Mouse (Mus musculus) intestine, embryonic 15.5 days (tissue): ENCODE results near the gene Bbs12. TPM values are rescaled to one million over a fixed set of nuclear protein-coding genes. Genes with fewer than 3 reads are reported as not detected.
A peak's percentile ranks its signal among the peaks of the same experiment; 100 is the strongest.

ENCODE experiments used
- ATAC-seq: fragments of 200-750 bp; cut with Nextera tagmentation; 2 replicates; pipeline ENCODE4 v1.8.0; 2017; ENCODE audit warnings: moderate TSS enrichment, moderate library complexity
- H3K27ac ChIP-seq: fragments of 300-500 bp; sonication (generic); 2 replicates; pipeline ENCODE4 v1.5.1; 2015; ENCODE audit warnings: mild to moderate bottlenecking, inconsistent platforms
- H3K27me3 ChIP-seq: fragments of 300-500 bp; sonication (generic); replicated peaks from 2 replicates; pipeline ENCODE4 v1.6.1; 2015; ENCODE audit warnings: inconsistent platforms
- H3K36me3 ChIP-seq: fragments of 300-500 bp; sonication (generic); 2 replicates; pipeline ENCODE4 v1.6.1; 2015; ENCODE audit warnings: inconsistent platforms
- H3K4me1 ChIP-seq: fragments of 300-500 bp; sonication (generic); replicated peaks from 2 replicates; pipeline ENCODE4 v1.6.1; 2015; ENCODE audit warnings: inconsistent platforms
- H3K4me2 ChIP-seq: fragments of 300-500 bp; sonication (generic); replicated peaks from 2 replicates; pipeline ENCODE4 v1.6.1; 2015; ENCODE audit warnings: mild to moderate bottlenecking, inconsistent platforms
- H3K4me3 ChIP-seq: fragments of 300-500 bp; sonication (generic); replicated peaks from 2 replicates; pipeline ENCODE4 v1.5.1; 2015; ENCODE audit warnings: inconsistent platforms
- H3K9ac ChIP-seq: fragments of 300-500 bp; sonication (generic); 2 replicates; pipeline ENCODE4 v1.6.1; 2015; ENCODE audit warnings: inconsistent platforms
- H3K9me3 ChIP-seq: fragments of 300-500 bp; sonication (generic); 2 replicates; pipeline ENCODE4 v1.6.1; 2016; ENCODE audit warnings: inconsistent platforms
- WGBS: fragments of 180-500 bp; shearing (Covaris S2); methylation state at CpG from one replicate; pipeline ENCODE4 v1.1.7; 2015; 5-methylcytosine and 5-hydroxymethylcytosine counted together
- polyA plus RNA-seq: library from polyadenylated mRNA; unstranded; fragments of >200 nt; fragmentation: Nextera tagmentation; extraction: Ambion mirVana; gene quantifications from 2 replicates; pipeline ENCODE4 v1.2.1, GENCODE M21; 2015

Gene Bbs12
- polyA plus RNA-seq, 1 experiment from 2014 or later: 5.3 TPM

DNA sequence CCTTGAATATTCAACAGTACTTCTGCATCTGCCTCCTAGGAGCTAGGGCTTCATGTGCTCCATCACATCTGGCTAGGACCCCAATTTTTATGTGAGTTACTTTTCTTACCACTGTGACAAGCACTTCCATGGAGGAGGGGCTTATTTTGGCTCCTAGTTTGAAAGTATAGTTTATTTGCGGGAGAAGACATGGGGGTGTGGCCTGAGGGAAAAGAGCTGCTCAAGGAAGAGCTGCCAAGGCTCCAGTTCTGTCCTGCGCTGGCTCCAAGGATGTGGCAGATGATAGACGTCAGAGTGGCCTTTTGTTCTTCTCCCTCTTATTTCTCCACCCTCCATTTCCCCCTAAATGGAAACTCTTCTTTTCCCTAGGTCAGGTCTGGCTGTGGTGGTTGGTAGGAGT, 53.6 kb downstream of the Bbs12 start:
- Histone ChIP-seq H3K9ac (no peak overlapping the region), H3K36me3 (no peaks in the 10 kb centered on the region), H3K4me2 (no peak overlapping the region), H3K9me3 (no peaks in the 10 kb centered on the region), H3K4me3 (no peak overlapping the region), H3K27me3 (no peaks in the 10 kb centered on the region), H3K4me1 (peaks cover 6% of the 10 kb centered on the region; the same call in 1 of the 2 replicates), H3K27ac (no peak overlapping the region)
- 35% methylated on average over 3 of the region's 3 CpGs for WGBS
- 0 out of 2 replicates have a peak, but pooled peaks have one; percentile 24 for ATAC-seq

DNA sequence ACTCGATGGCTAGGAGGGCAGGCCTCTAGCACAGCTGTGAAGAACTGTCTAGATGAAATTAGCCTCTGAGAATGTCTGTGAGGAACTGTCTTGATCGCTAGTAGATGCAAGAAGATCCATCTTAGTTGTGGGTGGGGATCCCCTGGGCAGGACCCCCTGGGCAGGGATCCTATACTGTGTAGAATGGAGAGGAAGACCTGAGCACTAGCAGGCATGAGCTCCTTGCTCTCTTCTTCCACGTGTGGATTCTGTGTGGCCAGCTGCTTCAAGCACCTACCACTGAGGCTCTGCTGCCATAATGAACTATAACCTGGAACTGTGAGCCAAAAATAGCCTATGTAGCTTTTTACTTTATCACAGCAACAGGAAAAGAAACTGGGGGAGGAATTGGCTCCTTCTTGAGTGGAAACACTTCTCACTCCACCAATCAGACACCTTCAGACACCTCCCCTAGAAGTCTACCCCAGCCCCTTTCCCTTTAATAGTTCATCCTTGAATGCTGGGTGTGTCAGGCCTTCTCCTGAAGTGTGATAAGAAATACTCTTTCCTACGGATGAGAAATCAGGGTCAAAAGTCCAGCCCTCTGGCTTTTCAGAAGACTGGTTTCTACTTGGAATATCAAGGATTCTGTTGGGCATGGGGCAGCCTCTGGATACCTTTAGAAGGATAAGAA, 54.2 kb downstream of the Bbs12 start:
- Histone ChIP-seq H3K4me1 (peaks cover 6% of the 10 kb centered on the region; the same call in 1 of the 2 replicates), H3K4me2 (no peak overlapping the region), H3K27ac (no peak overlapping the region), H3K9ac (no peak overlapping the region), H3K27me3 (no peaks in the 10 kb centered on the region), H3K36me3 (no peaks in the 10 kb centered on the region), H3K9me3 (no peaks in the 10 kb centered on the region), H3K4me3 (no peak overlapping the region)
- ATAC-seq: peak; percentile 84
- 52% methylated on average over 4 of the region's 4 CpGs for WGBS

DNA sequence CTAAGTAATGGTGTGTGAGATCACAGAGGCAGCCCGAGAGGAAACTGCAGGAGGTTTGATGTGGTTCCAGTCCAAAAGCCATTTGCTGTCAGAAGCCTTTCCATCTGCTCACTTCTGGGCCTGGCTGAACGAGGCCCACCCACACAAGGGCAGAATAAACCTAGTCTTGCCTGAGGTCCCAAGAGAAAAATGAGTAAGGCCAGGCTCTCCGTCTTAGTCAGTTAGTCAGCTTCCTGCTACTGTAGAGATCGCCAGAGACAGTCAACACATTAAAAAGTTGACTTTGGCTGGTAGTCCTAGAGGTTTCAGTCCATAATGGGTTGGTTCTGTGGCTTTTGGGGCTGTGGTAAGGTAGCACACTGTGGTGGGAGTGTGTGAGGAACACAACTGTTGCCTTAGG, 58.1 kb downstream of the Bbs12 start:
- H3K27ac ChIP-seq: no peak overlapping the region
- no peaks in the 10 kb centered on the region for H3K9me3 ChIP-seq
- H3K36me3 ChIP-seq: no peaks in the 10 kb centered on the region
- H3K4me3 ChIP-seq: no peak overlapping the region
- H3K9ac ChIP-seq: no peak overlapping the region
- peaks cover 6% of the 10 kb centered on the region; the same call in 1 of the 2 replicates for H3K4me1 ChIP-seq
- 57% methylated on average over 4 of the region's 4 CpGs for WGBS
- no peaks in the 10 kb centered on the region for H3K27me3 ChIP-seq
- H3K4me2 ChIP-seq: no peak overlapping the region
- no peak for ATAC-seq

Other genes starting within 250 kb of the Bbs12 start
- gene Adad1, start 249.0 kb upstream of the Bbs12 start, polyA plus RNA-seq: 0.14 and 0.44 TPM in 2 replicates
- 0.39 TPM in 1 of 2 replicates, not detected in the other for gene Il2, start 186.6 kb upstream of the Bbs12 start, polyA plus RNA-seq
- not detected in 2 replicates for gene Il21, start 79.9 kb upstream of the Bbs12 start, polyA plus RNA-seq
- 2.3 and 2.6 TPM in 2 replicates for gene Cetn4, start 154 bp downstream of the Bbs12 start, polyA plus RNA-seq
- 1.7 and 2.5 TPM in 2 replicates for gene Fgf2, start 35.8 kb downstream of the Bbs12 start, polyA plus RNA-seq
- 31.1 and 34.5 TPM in 2 replicates for gene Spata5, start 107.3 kb downstream of the Bbs12 start, polyA plus RNA-seq
- 8.1 and 8.5 TPM in 2 replicates for gene Nudt6, start 107.7 kb downstream of the Bbs12 start, polyA plus RNA-seq